Mouse (Mus musculus) right cerebral cortex, adult 2 months (tissue): ENCODE measurements at regions not wholly inside any gene's neighbourhood (a gene's known extent, or its start where the extent isn't known, plus 50 kb on each side); places are given as distances from the start of the nearest gene placed in this dataset.
A peak's percentile ranks its signal among the peaks of the same experiment; 100 is the strongest.

Experiments
- DNase-seq, 2 experiments: peaks; one replicate each; pipeline ENCODE4 v3.0.0; 2021 to 2022; ENCODE audit warnings: low spot score in 2 of 2

- DNase-seq: no peak
Observed at GRCm38 (mm10) chr3:48911758-48912157, 845.4 kb downstream of the Pcdh18 start.

GRCm38 (mm10) chr3:48890403-48890802 lies 866.7 kb downstream of the Pcdh18 start:
- no peak for DNase-seq

- DNase-seq: no peak
Observed at GRCm38 (mm10) chr3:48887885-48888284, 869.2 kb downstream of the Pcdh18 start.

- DNase-seq: no peak
Observed at GRCm38 (mm10) chr3:48869527-48869926, 887.6 kb downstream of the Pcdh18 start.

- peak; percentile 86 to 89 for DNase-seq
Observed at GRCm38 (mm10) chr3:48846049-48846653, 911.0 kb downstream of the Pcdh18 start.

GRCm38 (mm10) chr3:48840692-48841091 lies 916.4 kb downstream of the Pcdh18 start:
- peak; percentile 4 to 20 for DNase-seq

GRCm38 (mm10) chr3:48823360-48823759 lies 933.8 kb downstream of the Pcdh18 start:
- DNase-seq: no peak

GRCm38 (mm10) chr3:48804398-48804797 lies 952.7 kb downstream of the Pcdh18 start:
- DNase-seq: no peak

GRCm38 (mm10) chr3:48771709-48772108 lies 985.4 kb downstream of the Pcdh18 start:
- DNase-seq: no peak
